Mouse (Mus musculus) intestine, embryonic 16.5 days (tissue): Measurements from ENCODE around the gene Gpr39. TPM values are rescaled to one million over a fixed set of nuclear protein-coding genes. Genes with fewer than 3 reads are reported as not detected.
"Not testable (repeated sequence)": the region's sequence is repeated elsewhere in the genome, so short reads cannot be mapped to it uniquely, and the experiment has no call there.

Experiments used
- ATAC-seq: fragments of 200-750 bp; cut with Nextera tagmentation; 2 replicates; pipeline ENCODE4 v1.8.0; 2017; ENCODE audit warnings: moderate TSS enrichment, moderate library complexity
- H3K27ac ChIP-seq: fragments of 300-500 bp; sonication (generic); 2 replicates; pipeline ENCODE4 v1.5.1; 2014; ENCODE audit warnings: mild to moderate bottlenecking, low read length
- H3K27me3 ChIP-seq: fragments of 300-500 bp; sonication (generic); replicated peaks from 2 replicates; pipeline ENCODE4 v1.6.1; 2014; ENCODE audit warnings: low read length, control low read depth, mixed read lengths; ENCODE audit not compliant: control insufficient read depth, insufficient read depth
- H3K36me3 ChIP-seq: fragments of 300-500 bp; sonication (generic); 2 replicates; pipeline ENCODE4 v1.6.1; 2014; ENCODE audit warnings: low read length, control low read depth; ENCODE audit not compliant: control insufficient read depth, insufficient read depth
- H3K4me1 ChIP-seq: fragments of 300-500 bp; sonication (generic); 2 replicates; pipeline ENCODE4 v1.6.1; 2014; ENCODE audit warnings: low read length, control low read depth, mixed read lengths; ENCODE audit not compliant: control insufficient read depth, insufficient read depth
- H3K4me2 ChIP-seq: fragments of 300-500 bp; sonication (generic); 2 replicates; pipeline ENCODE4 v1.6.1; 2014; ENCODE audit warnings: low read depth, low read length, control low read depth
- H3K4me3 ChIP-seq: fragments of 300-500 bp; sonication (generic); 2 replicates; pipeline ENCODE4 v1.5.1; 2014; ENCODE audit warnings: mild to moderate bottlenecking, low read length
- H3K9ac ChIP-seq: fragments of 300-500 bp; sonication (generic); 2 replicates; pipeline ENCODE4 v1.6.1; 2014; ENCODE audit warnings: low read depth, low read length
- H3K9me3 ChIP-seq: fragments of 300-500 bp; sonication (generic); 2 replicates; pipeline ENCODE4 v1.6.1; 2016; ENCODE audit warnings: low read length, control low read depth; ENCODE audit not compliant: control insufficient read depth
- WGBS: fragments of 180-500 bp; shearing (Covaris S2); extraction: QIAGEN DNeasy Blood & Tissue Kit; methylation state at CpG from one replicate; pipeline ENCODE4 v1.1.7; 2014; 5-methylcytosine and 5-hydroxymethylcytosine counted together
- polyA plus RNA-seq: library from polyadenylated mRNA; unstranded; fragments of >200 nt; fragmentation: Nextera tagmentation; extraction: Ambion mirVana; gene quantifications from 2 replicates; pipeline ENCODE4 v1.2.1, GENCODE M21; 2015

Gene Gpr39
- polyA plus RNA-seq, result 8.7 and 9.0 TPM in 2 replicates

GRCm38 (mm10) chr1:125676790-125677273, at the start of gene Gpr39:
Gene Gpr39, plus strand, starts transcription at chr1:125676995.
- Histone ChIP-seq H3K27ac (peak within 1 kb of the TSS; percentile 95), H3K9ac (peak within 1 kb of the TSS; percentile 63), H3K9me3 (no peaks in the 10 kb centered on the region), H3K27me3 (no peaks in the 10 kb centered on the region), H3K4me3 (peak within 1 kb of the TSS; percentile 49), H3K4me2 (peak within 1 kb of the TSS; percentile 60), H3K4me1 (0 out of 2 replicates have a peak, but pooled peaks cover 5% of the 10 kb centered on the region), H3K36me3 (no peaks in the 10 kb centered on the region)
- ATAC-seq, result peak; percentile 98
- 26% methylated on average over 15 of the region's 15 CpGs for WGBS

- Histone ChIP-seq H3K4me3 (no peak overlapping the region), H3K4me2 (no peak overlapping the region), H3K27me3 (no peaks in the 10 kb centered on the region), H3K9me3 (no peaks in the 10 kb centered on the region), H3K36me3 (no peaks in the 10 kb centered on the region), H3K9ac (no peak overlapping the region), H3K4me1 (no peaks in the 10 kb centered on the region), H3K27ac (no peak overlapping the region)
- whole genome bisulfite sequencing, result 85% methylated on average over 8 of the region's 8 CpGs
- ATAC-seq, result no peak
Measured at GRCm38 (mm10) chr1:125639501-125640253, 37.1 kb upstream of the Gpr39 start.

GRCm38 (mm10) chr1:125643643-125644042, 33.2 kb upstream of the Gpr39 start:
- WGBS, result 30% methylated on average over 1 of the region's 1 CpGs
- Histone ChIP-seq H3K36me3 (no peaks in the 10 kb centered on the region), H3K4me3 (no peak overlapping the region), H3K9ac (no peak overlapping the region), H3K27me3 (no peaks in the 10 kb centered on the region), H3K9me3 (no peaks in the 10 kb centered on the region), H3K4me1 (no peaks in the 10 kb centered on the region), H3K27ac (no peak overlapping the region), H3K4me2 (no peak overlapping the region)
- ATAC-seq, result no peak

- not testable (repeated sequence) for H3K9ac ChIP-seq, H3K4me3 ChIP-seq, H3K4me2 ChIP-seq, H3K9me3 ChIP-seq, H3K36me3 ChIP-seq, H3K27ac ChIP-seq, H3K4me1 ChIP-seq, ATAC-seq, H3K27me3 ChIP-seq
- 86% methylated on average over 2 of the region's 2 CpGs for WGBS
Measured at GRCm38 (mm10) chr1:125646816-125647215, 30.0 kb upstream of the Gpr39 start.

GRCm38 (mm10) chr1:125648011-125648410, 28.8 kb upstream of the Gpr39 start:
- H3K4me1 ChIP-seq, result no peaks in the 10 kb centered on the region
- 92% methylated on average over 4 of the region's 4 CpGs for WGBS
- H3K36me3 ChIP-seq, result no peaks in the 10 kb centered on the region
- no peak overlapping the region for H3K9ac ChIP-seq
- no peak overlapping the region for H3K4me3 ChIP-seq
- no peak overlapping the region for H3K4me2 ChIP-seq
- no peak for ATAC-seq
- no peaks in the 10 kb centered on the region for H3K27me3 ChIP-seq
- H3K9me3 ChIP-seq, result no peaks in the 10 kb centered on the region
- H3K27ac ChIP-seq, result no peak overlapping the region

GRCm38 (mm10) chr1:125649056-125649455, 27.7 kb upstream of the Gpr39 start:
- Histone ChIP-seq H3K9me3 (no peaks in the 10 kb centered on the region), H3K4me2 (no peak overlapping the region), H3K4me1 (no peaks in the 10 kb centered on the region), H3K36me3 (no peaks in the 10 kb centered on the region), H3K27ac (no peak overlapping the region), H3K27me3 (no peaks in the 10 kb centered on the region), H3K9ac (no peak overlapping the region), H3K4me3 (no peak overlapping the region)
- WGBS, result 89% methylated on average over 3 of the region's 3 CpGs
- no peak for ATAC-seq

- no peak for ATAC-seq
- H3K9me3 ChIP-seq, result no peaks in the 10 kb centered on the region
- no peak overlapping the region for H3K27ac ChIP-seq
- H3K4me3 ChIP-seq, result no peak overlapping the region
- H3K27me3 ChIP-seq, result no peaks in the 10 kb centered on the region
- WGBS, result 75% methylated on average over 1 of the region's 1 CpGs
- no peaks in the 10 kb centered on the region for H3K36me3 ChIP-seq
- no peaks in the 10 kb centered on the region for H3K4me1 ChIP-seq
- no peak overlapping the region for H3K4me2 ChIP-seq
- no peak overlapping the region for H3K9ac ChIP-seq
Measured at GRCm38 (mm10) chr1:125652836-125653594, 23.8 kb upstream of the Gpr39 start.

GRCm38 (mm10) chr1:125657416-125657815, 19.4 kb upstream of the Gpr39 start:
- 0 out of 2 replicates have a peak, but pooled peaks cover 6% of the 10 kb centered on the region for H3K9me3 ChIP-seq
- no peak overlapping the region for H3K4me2 ChIP-seq
- H3K36me3 ChIP-seq, result no peaks in the 10 kb centered on the region
- H3K27me3 ChIP-seq, result no peaks in the 10 kb centered on the region
- H3K4me3 ChIP-seq, result no peak overlapping the region
- no peaks in the 10 kb centered on the region; the same call in 1 of the 2 replicates for H3K4me1 ChIP-seq
- no peak for ATAC-seq
- 81% methylated on average over 5 of the region's 5 CpGs for WGBS
- H3K9ac ChIP-seq, result no peak overlapping the region
- no peak overlapping the region for H3K27ac ChIP-seq

- no peak overlapping the region for H3K4me2 ChIP-seq
- WGBS, result 89% methylated on average over 4 of the region's 4 CpGs
- no peaks in the 10 kb centered on the region for H3K27me3 ChIP-seq
- H3K36me3 ChIP-seq, result no peaks in the 10 kb centered on the region
- H3K4me1 ChIP-seq, result peaks cover 4% of the 10 kb centered on the region; the same call in 1 of the 2 replicates
- 0 out of 2 replicates have a peak, but pooled peaks cover 6% of the 10 kb centered on the region for H3K9me3 ChIP-seq
- no peak for ATAC-seq
- H3K9ac ChIP-seq, result no peak overlapping the region
- no peak overlapping the region for H3K4me3 ChIP-seq
- H3K27ac ChIP-seq, result no peak overlapping the region
Measured at GRCm38 (mm10) chr1:125660151-125660550, 16.6 kb upstream of the Gpr39 start.
